Mouse (Mus musculus) cerebellum, adult 11 months (tissue): ENCODE results near the gene Bcor.

Source experiments
- DNase-seq: peaks from one replicate; pipeline ENCODE4 v3.0.0; 2022

Bcor gene

DNA sequence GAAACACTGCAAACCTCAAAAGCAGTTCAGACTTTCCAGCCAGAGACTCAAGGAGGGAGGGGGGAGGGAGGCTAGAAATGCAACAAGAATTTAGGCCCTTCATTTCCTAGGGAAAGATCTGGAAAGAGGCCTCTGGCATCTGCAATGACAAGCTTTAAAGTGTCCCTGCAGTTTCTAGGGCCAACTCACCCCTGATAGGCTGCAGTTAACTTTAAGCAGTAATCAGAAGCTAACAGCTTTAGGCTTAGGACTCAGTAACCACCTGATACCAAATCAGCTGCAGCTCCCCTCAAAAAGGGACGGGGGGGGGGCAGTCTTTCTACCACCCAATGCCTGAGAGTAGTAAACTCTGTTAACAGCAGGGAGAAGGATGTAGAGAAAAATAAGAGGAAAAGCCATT lies 156.6 kb downstream of the Bcor start:
- DNase-seq = no peak

GRCm38 (mm10) chrX:12003106-12003505 lies 157.0 kb downstream of the Bcor start:
- DNase-seq = no peak

- no peak for DNase-seq
Measured at GRCm38 (mm10) chrX:12002596-12002995, 157.6 kb downstream of the Bcor start.

- DNase-seq = no peak
Measured at GRCm38 (mm10) chrX:12001969-12002368, 158.2 kb downstream of the Bcor start.

GRCm38 (mm10) chrX:12001336-12001735 lies 158.8 kb downstream of the Bcor start:
- DNase-seq = no peak

GRCm38 (mm10) chrX:12000620-12001019 lies 159.5 kb downstream of the Bcor start:
- no peak for DNase-seq

GRCm38 (mm10) chrX:11999951-12000350 lies 160.2 kb downstream of the Bcor start:
- DNase-seq = no peak

GRCm38 (mm10) chrX:11998934-11999336 lies 161.2 kb downstream of the Bcor start:
- peak; percentile 28 for DNase-seq

DNA sequence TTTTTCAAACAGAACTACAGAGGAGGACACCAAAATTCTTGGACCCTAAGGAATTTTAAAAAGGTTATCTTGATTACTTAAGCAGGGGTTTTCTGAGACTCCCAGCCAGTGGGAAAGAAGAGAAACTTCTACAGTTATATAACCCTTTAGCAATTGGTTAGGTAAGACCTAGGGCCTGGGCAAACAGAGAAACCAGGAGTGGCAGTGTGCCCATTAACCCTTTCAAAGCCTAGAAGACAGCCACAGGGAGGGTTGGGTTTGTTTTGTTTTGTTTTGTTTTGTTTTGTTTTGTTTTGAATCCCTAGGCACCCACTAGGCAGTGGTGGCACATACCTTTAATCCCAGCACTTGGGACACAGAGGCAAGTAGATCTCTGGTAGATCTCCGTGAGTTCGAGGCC lies 163.3 kb downstream of the Bcor start:
- DNase-seq = no peak

DNA sequence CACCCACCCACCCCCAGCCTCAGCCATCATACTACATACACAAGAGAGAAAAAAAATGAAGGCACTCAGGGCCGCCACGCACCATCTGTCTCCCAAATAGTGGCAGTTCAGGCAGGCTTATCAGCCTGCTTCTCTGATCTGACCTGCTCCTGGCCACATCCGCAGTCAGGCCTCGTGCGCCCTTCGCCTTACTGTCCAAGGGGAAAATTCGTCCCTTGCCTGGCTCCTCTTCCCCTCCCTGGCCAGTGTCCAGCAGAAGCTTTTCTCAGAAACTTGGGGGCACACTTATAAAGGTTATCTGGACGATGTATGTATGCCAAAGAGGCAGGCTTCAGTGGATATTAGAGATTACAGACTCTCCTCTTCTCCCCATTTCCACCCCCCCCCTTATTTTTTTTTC lies 163.7 kb downstream of the Bcor start:
- DNase-seq = no peak

DNA sequence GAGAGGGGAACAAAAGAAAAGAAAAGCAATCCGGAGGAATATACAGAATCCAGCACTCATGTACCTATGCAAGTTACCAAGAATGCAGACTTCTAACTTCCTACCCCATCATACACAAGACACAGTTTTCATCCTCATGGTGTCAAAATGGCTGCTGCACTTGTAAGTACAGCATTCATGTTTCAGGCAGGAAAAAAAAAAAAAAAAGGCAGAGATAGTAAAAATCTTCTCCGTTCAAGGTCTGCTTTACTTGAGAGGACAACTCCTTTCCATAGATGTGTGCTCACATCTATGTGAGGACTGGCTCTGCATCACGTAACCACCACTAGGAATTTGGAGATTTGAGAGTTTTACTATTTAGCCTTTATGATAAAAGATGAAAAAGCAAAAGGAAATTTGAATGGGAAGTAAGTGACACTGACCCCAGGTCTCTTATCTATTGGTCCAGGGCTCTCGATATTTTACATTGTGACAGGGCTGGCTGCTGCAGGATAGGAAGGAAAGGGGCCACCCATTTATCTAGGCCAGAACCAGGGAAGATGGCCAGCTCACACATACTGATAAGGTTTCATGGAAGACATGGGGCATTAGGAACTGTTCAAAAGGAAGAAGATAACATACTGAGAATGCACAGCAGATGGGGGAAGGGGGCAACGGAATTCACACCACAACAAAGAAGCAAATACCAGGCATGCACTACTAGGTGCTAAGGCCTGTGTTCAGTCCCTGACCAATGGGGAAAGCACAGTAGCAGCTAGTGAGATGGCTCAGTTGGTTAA lies 166.3 kb downstream of the Bcor start:
- DNase-seq = no peak

- DNase-seq = no peak
Measured at GRCm38 (mm10) chrX:11989471-11989870, 170.7 kb downstream of the Bcor start.

GRCm38 (mm10) chrX:11988191-11988896 lies 171.8 kb downstream of the Bcor start:
- no peak for DNase-seq

DNA sequence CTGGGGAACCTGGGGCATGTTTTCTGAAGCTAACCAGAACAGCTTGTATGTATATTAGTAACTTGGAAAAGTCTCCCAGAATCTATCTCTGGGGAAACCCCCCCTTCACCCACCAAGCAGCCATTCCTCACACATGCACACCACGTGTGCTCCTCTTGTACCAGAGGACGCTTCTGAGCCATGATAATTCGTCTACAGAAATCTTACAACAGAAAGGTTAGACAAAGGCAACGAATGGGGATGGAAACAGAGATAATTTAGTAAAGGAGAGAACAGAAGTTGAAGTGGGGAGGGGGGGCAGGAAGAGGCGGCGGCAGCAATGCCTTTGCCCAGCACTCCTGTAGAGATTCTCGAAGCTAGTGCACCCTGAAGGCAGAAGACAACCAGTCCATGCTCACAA lies 172.6 kb downstream of the Bcor start:
- no peak for DNase-seq
